Mouse (Mus musculus) CD4-positive naive resting alpha-beta T cell, adult 76 days (primary cell): ENCODE measurements around the gene Gm49396. TPM values are rescaled to one million over a fixed set of nuclear protein-coding genes. Genes with fewer than 3 reads are reported as not detected.

Experiments
- total RNA-seq: library from RNA; stranded (reverse); gene quantifications from one replicate; pipeline ENCODE4 v1.2.4, GENCODE M21; 2023

Gene Gm49396
- total RNA-seq = 24.2 TPM

DNA sequence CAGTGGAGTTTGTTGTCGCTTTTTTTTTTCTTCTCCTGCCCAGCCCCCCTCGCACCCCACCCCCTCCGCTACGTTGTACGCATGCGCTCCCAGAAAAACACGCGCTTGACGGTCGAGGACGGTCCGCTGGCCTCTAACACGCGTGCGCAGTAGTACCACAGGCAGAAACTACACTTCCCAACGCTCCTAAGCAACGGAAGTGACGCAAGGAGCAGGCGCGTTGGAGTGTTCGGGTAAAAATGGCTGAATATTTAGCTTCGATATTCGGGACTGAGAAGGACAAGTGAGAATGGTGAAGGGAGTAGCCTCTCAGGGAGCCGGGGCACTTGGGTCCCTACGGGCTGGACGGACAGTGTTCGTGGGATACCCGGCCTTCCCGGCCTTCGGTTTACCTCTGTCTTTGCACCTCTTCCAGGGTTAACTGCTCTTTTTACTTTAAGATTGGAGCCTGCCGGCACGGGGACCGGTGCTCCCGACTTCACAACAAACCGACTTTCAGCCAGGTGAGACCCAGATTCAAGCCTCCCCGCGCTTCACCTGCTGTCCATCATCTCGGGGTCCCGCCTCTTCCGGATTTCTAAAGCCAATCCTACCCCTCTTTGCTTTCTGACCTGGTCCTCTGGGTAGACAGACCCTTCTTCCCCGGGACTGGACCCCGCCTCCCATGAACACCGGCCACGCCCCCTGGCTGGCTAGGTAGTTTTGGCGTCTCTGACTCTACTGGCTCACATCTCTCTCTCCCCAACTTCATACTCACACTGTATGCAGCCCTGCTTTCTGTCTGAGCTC, at the start of gene Gm49396, which contains the start of the genes U2af1l4 and Psenen:
Gene Gm49396 (plus strand): TSS at position 228 of the 789 bp plus-strand sequence.
Gene U2af1l4 (plus strand): TSS at position 185 of the 789 bp plus-strand sequence.
Gene Psenen (minus strand): TSS at position 511 of the 789 bp plus-strand sequence.

DNA sequence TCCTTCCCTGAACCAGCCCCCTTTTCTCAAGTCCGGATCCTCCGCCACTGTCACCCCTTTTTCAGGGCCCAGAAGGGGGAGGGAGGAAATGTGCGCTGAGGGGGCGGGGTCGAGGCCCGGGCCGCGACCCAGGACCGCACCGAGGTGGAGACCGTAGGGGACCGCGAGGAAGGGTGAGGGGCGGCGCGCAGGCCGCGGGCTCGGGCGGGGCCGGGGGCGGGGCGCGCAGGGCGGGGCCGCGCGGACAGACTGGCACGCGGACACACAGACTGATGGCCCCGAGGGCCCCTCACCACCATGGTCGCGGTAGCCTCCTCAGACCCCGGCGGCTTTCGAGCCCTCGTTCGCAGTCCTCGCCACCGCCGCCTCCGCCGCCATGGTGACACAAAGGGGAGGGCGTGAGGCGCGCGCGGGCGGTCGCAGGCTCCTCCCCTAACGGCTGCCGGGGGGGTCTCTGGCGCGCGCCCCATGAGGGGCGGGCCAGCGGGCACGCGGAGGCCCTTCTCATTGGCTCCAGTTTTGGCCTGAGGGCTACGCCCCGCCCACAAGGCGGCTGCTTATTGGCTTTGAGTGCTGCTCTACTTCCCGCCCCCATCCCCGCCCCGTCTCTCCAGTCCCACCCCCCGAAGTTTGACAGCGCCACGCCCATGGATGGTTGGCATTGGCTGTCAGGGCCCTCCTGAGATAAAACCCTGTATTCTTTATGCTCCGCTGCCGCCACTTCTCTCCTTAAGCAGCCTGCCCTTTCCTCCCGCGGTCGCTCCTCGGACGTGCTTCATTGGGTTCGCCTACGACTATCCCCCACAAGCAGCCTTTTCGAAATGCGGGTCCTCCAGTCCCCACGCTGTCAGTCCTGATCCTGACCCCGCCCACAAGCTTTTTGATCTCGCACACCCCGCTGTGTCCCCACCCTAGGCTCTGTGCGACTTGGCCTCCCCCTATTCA, 28.2 kb upstream of the Gm49396 start, which contains the start of gene Arhgap33:
Gene Arhgap33 (minus strand): TSS at position 428 of the 945 bp plus-strand sequence.

DNA sequence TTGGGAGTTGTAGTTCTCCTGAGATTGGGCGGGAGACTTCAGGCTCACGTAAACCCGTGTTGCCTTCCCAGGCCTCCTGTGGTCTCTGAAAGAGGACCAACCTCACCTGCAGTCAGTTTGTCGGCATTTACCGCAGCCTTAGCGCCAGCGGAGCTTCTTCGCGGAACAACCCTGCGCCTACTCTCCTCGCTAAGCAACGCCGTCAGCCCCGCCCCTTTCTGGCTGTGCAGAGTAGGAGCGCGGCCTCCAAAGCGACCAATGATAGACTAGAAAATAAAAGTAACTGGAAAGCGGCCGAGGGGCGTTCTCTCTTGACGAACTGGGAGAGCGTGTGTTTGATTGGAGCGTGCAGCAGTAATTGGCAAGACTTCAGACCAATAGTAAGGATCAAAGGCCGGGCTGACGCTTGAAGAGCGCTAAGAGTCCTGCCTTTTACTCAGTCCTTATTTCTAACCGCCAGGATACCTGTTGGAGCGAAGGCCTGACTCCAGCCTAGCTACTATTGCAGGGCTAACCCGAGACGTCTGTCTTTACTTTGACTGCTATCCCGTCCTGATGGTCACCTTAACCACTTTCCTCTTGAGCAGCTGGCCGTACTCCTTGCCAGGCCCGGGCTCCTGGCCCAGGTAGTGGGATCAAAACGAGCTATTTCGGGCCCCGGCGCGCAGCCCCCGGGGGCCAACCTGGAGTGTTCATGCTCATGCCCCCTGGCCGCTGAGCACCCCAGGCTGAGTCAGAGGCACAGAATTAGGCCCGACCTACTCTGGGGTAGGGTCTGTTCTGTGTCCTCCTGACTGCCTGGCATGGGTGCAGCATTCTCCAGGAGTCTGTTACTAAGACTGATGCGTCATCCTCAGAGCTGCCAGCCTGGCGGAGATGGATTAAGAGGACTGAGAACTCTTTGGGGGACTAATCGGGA, 10.8 kb upstream of the Gm49396 start, which contains the start of the genes Hspb6 and Proser3:
Gene Hspb6 (plus strand): TSS at position 77 of the 919 bp plus-strand sequence.
Gene Proser3 (minus strand): TSS at position 198 of the 919 bp plus-strand sequence.

DNA sequence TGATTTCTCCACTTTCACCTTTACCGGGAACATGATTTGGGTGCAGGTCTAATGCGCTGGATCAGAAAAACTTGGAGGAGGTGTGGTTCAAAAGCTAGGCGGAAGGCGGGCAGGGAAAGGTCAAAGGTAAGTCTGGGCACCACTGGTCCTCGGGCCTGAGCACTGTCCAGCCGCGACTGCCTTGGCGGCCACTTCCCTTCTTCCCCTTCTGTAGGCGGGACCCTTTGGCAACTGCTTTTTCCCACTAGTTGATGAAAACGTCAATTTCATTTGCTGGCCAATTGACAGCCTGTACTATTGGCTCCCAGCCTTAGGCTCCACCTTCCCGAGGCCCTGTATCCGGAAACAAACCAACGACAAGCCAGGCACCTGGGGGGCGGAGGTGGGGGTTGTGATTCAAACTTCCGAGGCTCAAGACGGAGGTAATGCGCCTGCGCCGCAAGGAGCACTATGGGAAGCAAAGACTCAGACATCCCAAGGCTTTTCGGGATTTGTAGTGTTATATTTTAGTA, 3.6 kb upstream of the Gm49396 start, which contains the start of gene Lin37:
Gene Lin37 (minus strand): TSS at position 396 of the 512 bp plus-strand sequence.

DNA sequence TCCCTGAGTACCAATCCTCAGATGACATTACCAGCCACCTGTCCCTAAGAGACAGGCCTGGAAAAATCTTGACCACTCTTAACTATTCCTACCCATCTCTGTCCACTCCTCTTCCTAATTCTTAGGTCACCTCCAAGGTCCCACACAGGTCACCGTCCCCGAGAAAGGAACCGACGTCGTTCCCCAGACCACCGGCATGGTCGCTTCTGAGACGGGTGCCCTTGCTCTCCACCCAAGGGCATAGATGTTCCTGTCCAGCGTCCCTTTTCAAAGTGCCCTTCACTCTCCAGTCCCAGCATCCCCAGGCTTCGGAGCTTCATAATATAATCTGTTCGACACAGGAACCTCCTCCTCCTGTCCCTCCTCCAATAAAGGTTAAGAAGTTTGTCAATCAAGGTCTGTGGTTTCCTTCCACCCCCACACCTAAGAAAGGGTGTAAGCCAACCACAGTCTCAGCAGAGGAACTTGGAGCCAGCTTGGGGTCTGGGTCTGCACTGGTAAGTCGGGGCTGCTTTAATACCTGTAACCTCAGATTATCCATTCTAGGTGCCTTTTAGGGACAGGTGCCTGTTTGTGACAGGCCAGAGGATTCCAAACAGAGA, 1.9 kb downstream of the Gm49396 start, which contains the start of gene Igflr1:
Gene Igflr1 (plus strand): TSS at position 458 of the 602 bp plus-strand sequence.

DNA sequence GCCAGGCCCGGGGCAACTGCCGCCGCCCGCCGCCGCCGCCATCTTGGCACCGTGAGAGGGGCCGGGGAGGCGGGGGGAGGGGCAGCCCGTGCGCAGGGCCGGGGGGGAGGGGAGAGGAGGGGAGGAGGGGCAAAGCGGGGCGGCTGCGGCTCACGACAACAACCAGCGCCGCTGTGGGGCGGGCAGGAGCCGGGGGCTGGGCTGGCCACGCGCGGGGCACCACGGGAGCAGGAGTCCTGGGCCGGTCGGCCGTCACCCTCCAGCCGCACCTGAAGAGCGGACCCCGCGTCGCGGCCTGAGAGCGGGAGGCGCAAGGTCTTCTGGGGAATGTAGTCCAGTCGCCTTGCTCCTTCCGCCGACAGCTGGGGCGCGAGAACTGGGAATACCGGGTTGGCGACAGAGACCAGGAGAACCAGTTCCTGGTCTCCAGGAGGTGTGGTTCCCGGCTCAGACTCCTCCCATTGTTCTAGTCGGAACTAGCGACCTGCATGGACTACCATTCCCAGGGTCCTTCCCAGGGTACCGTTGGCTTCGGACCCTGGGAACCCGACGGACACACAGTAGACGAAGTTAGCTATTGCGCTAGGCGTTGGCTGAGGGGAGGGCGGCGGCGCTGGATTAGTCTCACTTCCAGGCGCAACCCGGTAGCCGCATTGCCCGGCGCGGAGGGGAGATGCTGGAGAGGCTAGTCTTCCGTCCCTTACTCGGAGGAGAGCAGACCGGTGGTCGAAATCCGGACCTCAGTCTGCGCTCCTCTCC, 25.7 kb downstream of the Gm49396 start, which contains the start of gene Kmt2b:
Gene Kmt2b (minus strand): TSS at position 51 of the 759 bp plus-strand sequence.

DNA sequence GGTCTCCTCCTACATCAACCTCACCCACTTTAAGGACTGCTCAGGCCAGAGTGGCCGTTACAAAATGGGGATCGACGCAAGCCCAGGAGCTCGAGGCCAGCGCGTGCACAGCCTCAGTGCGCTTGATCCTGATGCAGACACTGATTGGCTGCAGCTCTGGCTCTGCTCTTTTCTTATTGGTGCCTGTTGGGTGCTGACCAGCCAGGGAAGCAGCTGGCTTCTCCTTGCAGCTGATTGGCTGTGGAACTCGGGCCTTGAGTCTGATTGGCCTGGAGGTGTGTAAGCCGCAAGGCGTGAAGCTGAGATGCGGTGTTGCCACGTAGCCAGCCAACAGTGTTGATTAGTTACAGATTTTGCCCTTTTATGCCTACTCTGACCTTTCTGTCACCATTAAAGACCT, 35.6 kb downstream of the Gm49396 start, which contains the start of gene Zbtb32:
Gene Zbtb32 (minus strand): TSS at position 124 of the 400 bp plus-strand sequence.

DNA sequence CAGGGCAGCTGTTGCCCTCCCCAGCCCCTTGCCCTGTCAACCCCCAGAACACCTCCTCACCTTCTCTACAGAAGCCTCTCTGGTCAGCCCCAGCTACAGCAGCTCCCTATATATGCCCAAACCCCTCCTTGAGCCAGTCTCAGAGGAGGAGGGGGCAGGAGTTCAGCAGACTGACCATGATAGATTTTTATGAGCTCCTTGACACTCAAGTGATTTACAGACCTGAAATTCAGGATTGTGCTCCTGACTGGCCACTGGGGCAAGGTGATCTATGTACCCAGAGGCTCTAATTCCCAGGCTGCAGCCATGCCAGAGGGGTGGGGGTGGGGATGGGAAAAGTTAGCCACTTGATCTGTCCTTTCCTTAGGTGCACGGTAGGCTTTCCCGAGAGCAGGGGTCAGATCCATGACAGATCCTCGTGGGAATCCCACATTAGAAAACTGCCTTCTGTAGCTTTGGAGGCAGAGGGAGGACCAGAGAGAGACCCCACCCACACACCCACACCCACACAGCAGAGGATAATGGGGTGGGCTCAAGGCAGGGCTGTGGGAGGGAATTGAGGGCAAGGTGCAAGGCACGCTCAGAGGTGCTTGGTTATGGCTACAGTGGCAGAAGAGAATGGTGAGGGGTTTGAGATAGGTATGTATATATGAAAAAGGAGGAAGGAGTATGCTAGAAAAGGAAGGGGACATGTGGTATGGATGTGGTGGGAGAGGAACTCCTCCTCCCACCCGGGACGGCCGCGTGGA, 49.7 kb downstream of the Gm49396 start, which contains the start of gene Upk1a:
Gene Upk1a (minus strand): TSS at position 194 of the 749 bp plus-strand sequence.

Other genes with a start within 250 kb of the Gm49396 start
- 6.4 TPM for gene Syne4, start 248.5 kb upstream of the Gm49396 start, total RNA-seq
- 5.8 TPM for gene E130208F15Rik, start 241.6 kb upstream of the Gm49396 start, total RNA-seq
- 14.3 TPM for gene Sdhaf1, start 239.4 kb upstream of the Gm49396 start, total RNA-seq
- gene Lrfn3, start 200.6 kb upstream of the Gm49396 start, total RNA-seq = not detected
- 30.8 TPM for gene Tyrobp, start 149.6 kb upstream of the Gm49396 start, total RNA-seq
- 153 TPM for gene Hcst, start 143.5 kb upstream of the Gm49396 start, total RNA-seq
- gene Nfkbid, start 141.6 kb upstream of the Gm49396 start, total RNA-seq = 83.8 TPM
- gene Aplp1, start 117.8 kb upstream of the Gm49396 start, total RNA-seq = 1.3 TPM
- not detected for gene Kirrel2, start 105.7 kb upstream of the Gm49396 start, total RNA-seq
- gene Nphs1, start 105.0 kb upstream of the Gm49396 start, total RNA-seq = 0.29 TPM
- gene Prodh2, start 69.7 kb upstream of the Gm49396 start, total RNA-seq = not detected
- 5.4 TPM for gene Arhgap33, start 28.3 kb upstream of the Gm49396 start, total RNA-seq
- gene Hspb6, start 11.2 kb upstream of the Gm49396 start, total RNA-seq = 1.5 TPM
- 8.9 TPM for gene Proser3, start 11.0 kb upstream of the Gm49396 start, total RNA-seq
- 34.1 TPM for gene Lin37, start 3.5 kb upstream of the Gm49396 start, total RNA-seq
- 62.4 TPM for gene U2af1l4, start within 50 bp of the Gm49396 start, total RNA-seq
- gene Psenen, start 283 bp downstream of the Gm49396 start, total RNA-seq = 122 TPM
- 36.2 TPM for gene Igflr1, start 2.1 kb downstream of the Gm49396 start, total RNA-seq
- 101 TPM for gene Kmt2b, start 25.4 kb downstream of the Gm49396 start, total RNA-seq
- not detected for gene Zbtb32, start 35.6 kb downstream of the Gm49396 start, total RNA-seq
- not detected for gene Upk1a, start 49.5 kb downstream of the Gm49396 start, total RNA-seq
- 159 TPM for gene Cox6b1, start 62.8 kb downstream of the Gm49396 start, total RNA-seq
- gene Etv2, start 72.5 kb downstream of the Gm49396 start, total RNA-seq = not detected
- 95.6 TPM for gene Rbm42, start 87.0 kb downstream of the Gm49396 start, total RNA-seq
- 33.8 TPM for gene Haus5, start 101.7 kb downstream of the Gm49396 start, total RNA-seq
- gene Pmis2, start 108.3 kb downstream of the Gm49396 start, total RNA-seq = not detected
- gene 2200002J24Rik, start 135.6 kb downstream of the Gm49396 start, total RNA-seq = not detected
- not detected for gene Atp4a, start 148.9 kb downstream of the Gm49396 start, total RNA-seq
- gene Tmem147, start 166.2 kb downstream of the Gm49396 start, total RNA-seq = 29.7 TPM
- gene Gapdhs, start 180.3 kb downstream of the Gm49396 start, total RNA-seq = not detected
- gene Sbsn, start 188.1 kb downstream of the Gm49396 start, total RNA-seq = 6.8 TPM
- not detected for gene Dmkn, start 200.4 kb downstream of the Gm49396 start, total RNA-seq
- not detected for gene Krtdap, start 224.6 kb downstream of the Gm49396 start, total RNA-seq